18 mouse cellular contexts compared by ENCODE assay signal in genomic region chr11:118049641-118050040, GRCm38 (mm10).
DNase-seq lines count a peak whose midpoint lies in the region; ATAC-seq and TF ChIP-seq lines count a peak whose summit lies in the region.
"Had no signal": no experiment of that assay in that cellular context is flagged by ENCODE, and none has a peak within 500 bp of the region (broad histone marks: within the 10 kb centered on the region; RNA-seq: fewer than 3 reads in every experiment).

No protein-coding gene starts in this region.

- H3K9me3 ChIP-seq in intestine, postnatal 0 days (ENCODE audit: control insufficient read depth): no peaks in the 10 kb centered on the region
- H3K9me3 ChIP-seq in intestine, embryonic 15.5 days: no peaks in the 10 kb centered on the region
- no peaks in the 10 kb centered on the region for H3K9me3 ChIP-seq in lung, postnatal 0 days (ENCODE audit: low read length)
- no peaks in the 10 kb centered on the region for H3K9me3 ChIP-seq in limb, embryonic 11.5 days (ENCODE audit: control insufficient read depth, low read length)
- no peaks in the 10 kb centered on the region for H3K9me3 ChIP-seq in heart, embryonic 12.5 days (replicated peaks)
- H3K9me3 ChIP-seq: hindbrain, embryonic 15.5 days; neural tube, embryonic 15.5 days; stomach, embryonic 15.5 days had no signal

- H3K9ac ChIP-seq in intestine, postnatal 0 days (ENCODE audit: low read depth, low read length): no peak overlapping the region
- no peak overlapping the region for H3K9ac ChIP-seq in intestine, embryonic 15.5 days
- H3K9ac ChIP-seq in lung, postnatal 0 days (replicated peaks; ENCODE audit: low read depth): no peak overlapping the region
- H3K9ac ChIP-seq in limb, embryonic 11.5 days (ENCODE audit: low read length): no peak overlapping the region
- no peak overlapping the region for H3K9ac ChIP-seq in heart, embryonic 12.5 days
- H3K9ac ChIP-seq: forebrain, postnatal 0 days; hindbrain, embryonic 15.5 days; neural tube, embryonic 15.5 days; stomach, embryonic 15.5 days had no signal

- H3K36me3 ChIP-seq in intestine, postnatal 0 days (ENCODE audit: control insufficient read depth, insufficient read depth): no peaks in the 10 kb centered on the region
- H3K36me3 ChIP-seq in intestine, embryonic 15.5 days: no peaks in the 10 kb centered on the region
- H3K36me3 ChIP-seq in lung, postnatal 0 days (ENCODE audit: insufficient read depth, low read length): no peaks in the 10 kb centered on the region
- H3K36me3 ChIP-seq in limb, embryonic 11.5 days (ENCODE audit: control insufficient read depth, insufficient read depth, low read length): no peaks in the 10 kb centered on the region
- H3K36me3 ChIP-seq in heart, embryonic 12.5 days: no peaks in the 10 kb centered on the region
- H3K36me3 ChIP-seq: hindbrain, embryonic 15.5 days; neural tube, embryonic 15.5 days; stomach, embryonic 15.5 days had no signal

- no peak overlapping the region for H3K4me3 ChIP-seq in intestine, postnatal 0 days (ENCODE audit: low read depth, low read length)
- no peak overlapping the region for H3K4me3 ChIP-seq in intestine, embryonic 15.5 days (replicated peaks)
- H3K4me3 ChIP-seq in lung, postnatal 0 days (ENCODE audit: low read depth, low read length): no peak overlapping the region
- H3K4me3 ChIP-seq in limb, embryonic 11.5 days (ENCODE audit: low read depth, low read length): no peak overlapping the region
- no peak overlapping the region for H3K4me3 ChIP-seq in heart, embryonic 12.5 days
- H3K4me3 ChIP-seq: erythroblast, embryonic 14.5 days; hindbrain, embryonic 15.5 days; neural tube, embryonic 15.5 days; stomach, embryonic 15.5 days had no signal

- 0 out of 2 replicates have a peak overlapping the region, but pooled peaks have one; percentile 2 for H3K4me2 ChIP-seq in intestine, postnatal 0 days (replicated peaks; ENCODE audit: low read depth)
- no peak overlapping the region for H3K4me2 ChIP-seq in intestine, embryonic 15.5 days (replicated peaks)
- no peak overlapping the region for H3K4me2 ChIP-seq in lung, postnatal 0 days (replicated peaks; ENCODE audit: low read depth, low read length)
- no peak overlapping the region for H3K4me2 ChIP-seq in limb, embryonic 11.5 days (ENCODE audit: low read depth, severe bottlenecking)
- no peak overlapping the region for H3K4me2 ChIP-seq in heart, embryonic 12.5 days
- H3K4me2 ChIP-seq: hindbrain, embryonic 15.5 days; midbrain, embryonic 11.5 days; neural tube, embryonic 15.5 days; stomach, embryonic 15.5 days had no signal

- 34% methylated on average over 8 of the region's 8 CpGs for WGBS in intestine, postnatal 0 days
- WGBS in intestine, embryonic 15.5 days: 32% methylated on average over 8 of the region's 8 CpGs
- WGBS in lung, postnatal 0 days: 27% methylated on average over 8 of the region's 8 CpGs
- WGBS in limb, embryonic 11.5 days: 19% methylated on average over 8 of the region's 8 CpGs
- 25% methylated on average over 8 of the region's 8 CpGs for WGBS in heart, embryonic 12.5 days

- H3K27me3 ChIP-seq in intestine, postnatal 0 days (replicated peaks; ENCODE audit: control insufficient read depth, insufficient read depth, low read length): no peaks in the 10 kb centered on the region
- no peaks in the 10 kb centered on the region for H3K27me3 ChIP-seq in intestine, embryonic 15.5 days (replicated peaks)
- H3K27me3 ChIP-seq in lung, postnatal 0 days (replicated peaks; ENCODE audit: insufficient read depth, low read length): no peaks in the 10 kb centered on the region
- no peaks in the 10 kb centered on the region for H3K27me3 ChIP-seq in limb, embryonic 11.5 days (ENCODE audit: control insufficient read depth, insufficient read depth, low read length)
- H3K27me3 ChIP-seq in heart, embryonic 12.5 days (replicated peaks): no peaks in the 10 kb centered on the region
- H3K27me3 ChIP-seq: hindbrain, embryonic 15.5 days; neural tube, embryonic 15.5 days; stomach, embryonic 15.5 days had no signal

- TF ChIP-seq EP300 in lung, postnatal 0 days (IDR thresholded peaks at IDR 0.05): no peak

- DNase-seq in lung, postnatal 0 days (ENCODE audit: low spot score): no peak
- no peak for DNase-seq in lung, postnatal 14 days
- peak; percentile 84 for DNase-seq in R1 (ENCODE audit: low read depth, low spot score)
- DNase-seq in limb, embryonic 11.5 days (ENCODE audit: low spot score): peak; percentile 47
- no peak for DNase-seq in frontal cortex, adult 2 months (ENCODE audit: extremely low spot score in 1 of 2, low spot score in 1 of 2)
- DNase-seq: cerebellum, adult 11-12 months; forebrain, postnatal 0 days; heart, adult 18-20 months; heart, postnatal 10 days; thymus, postnatal 25 days had no signal

- H3K27ac ChIP-seq in intestine, postnatal 0 days (ENCODE audit: low read depth, low read length): no peak overlapping the region
- no peak overlapping the region for H3K27ac ChIP-seq in intestine, embryonic 15.5 days
- no peak overlapping the region for H3K27ac ChIP-seq in lung, postnatal 0 days (ENCODE audit: low read length)
- H3K27ac ChIP-seq in limb, embryonic 11.5 days (replicated peaks; ENCODE audit: low read depth, low read length): no peak overlapping the region
- H3K27ac ChIP-seq in heart, embryonic 12.5 days (ENCODE audit: poor library complexity, severe bottlenecking): no peak overlapping the region
- H3K27ac ChIP-seq: hindbrain, embryonic 15.5 days; neural tube, embryonic 15.5 days; stomach, embryonic 15.5 days had no signal

- TF ChIP-seq CTCF in intestine, postnatal 0 days (IDR thresholded peaks at IDR 0.05; ENCODE audit: low read depth): no peak
- no peak for TF ChIP-seq CTCF in lung, postnatal 0 days (IDR thresholded peaks at IDR 0.05)

- H3K4me1 ChIP-seq in intestine, postnatal 0 days (replicated peaks; ENCODE audit: control insufficient read depth, insufficient read depth, low read length): no peaks in the 10 kb centered on the region
- H3K4me1 ChIP-seq in intestine, embryonic 15.5 days (replicated peaks): peaks cover 4% of the 10 kb centered on the region; the same call in 1 of the 2 replicates
- no peaks in the 10 kb centered on the region for H3K4me1 ChIP-seq in lung, postnatal 0 days (ENCODE audit: insufficient read depth, low read depth, low read length)
- H3K4me1 ChIP-seq in limb, embryonic 11.5 days (ENCODE audit: control insufficient read depth, insufficient read depth, low read length): no peaks in the 10 kb centered on the region
- no peaks in the 10 kb centered on the region; the same call in 1 of the 2 replicates for H3K4me1 ChIP-seq in heart, embryonic 12.5 days (replicated peaks)
- H3K4me1 ChIP-seq: hindbrain, embryonic 15.5 days; neural tube, embryonic 15.5 days; stomach, embryonic 15.5 days had no signal

- no peak for ATAC-seq in intestine, postnatal 0 days
- ATAC-seq in intestine, embryonic 15.5 days: no peak
- peak; percentile 23; the same call in 1 of the 2 replicates for ATAC-seq in lung, postnatal 0 days
- ATAC-seq in limb, embryonic 11.5 days (ENCODE audit: insufficient number of reproducible peaks, low FRiP score, low TSS enrichment, low read depth): no peak
- no peak for ATAC-seq in heart, embryonic 12.5 days (ENCODE audit: insufficient number of reproducible peaks, low FRiP score)
- ATAC-seq: forebrain, postnatal 0 days had no signal

Comparison
In these comparisons a context has a peak if more than half of its experiments do, and no peak if none do; other contexts are left out.
1. DNase-seq: peak in R1 (single experiment) and limb, embryonic 11.5 days (single experiment); none in lung, postnatal 0 days (single experiment), lung, postnatal 14 days (single experiment) and frontal cortex, adult 2 months (0 of 2).